Mouse (Mus musculus): Measurements from ENCODE around the gene Pycard. TPM values are rescaled to one million over a fixed set of nuclear protein-coding genes. Genes with fewer than 3 reads are reported as not detected.
A peak's percentile ranks its signal among the peaks of the same experiment; 100 is the strongest.

Pycard gene
- polyA plus RNA-seq, 1 experiment from 2014 or later, result 7.3 TPM

- H3K4me1 ChIP-seq (ENCODE audit: control insufficient read depth, insufficient read depth, low read length), result no peaks in the 10 kb centered on the region
- H3K36me3 ChIP-seq (replicated peaks; ENCODE audit: control insufficient read depth, insufficient read depth, low read depth, low read length), result no peaks in the 10 kb centered on the region
- H3K9ac ChIP-seq (replicated peaks; ENCODE audit: low read length), result no peak overlapping the region
- no peak overlapping the region for H3K4me2 ChIP-seq (ENCODE audit: low read depth, low read length)
- H3K27ac ChIP-seq (replicated peaks; ENCODE audit: low read depth, low read length), result no peak overlapping the region
- no peaks in the 10 kb centered on the region for H3K27me3 ChIP-seq (ENCODE audit: control insufficient read depth, insufficient read depth, low read length)
- no peak overlapping the region for H3K4me3 ChIP-seq (ENCODE audit: low read depth, low read length)
- 79% methylated on average over 13 of the region's 13 CpGs for WGBS
- H3K9me3 ChIP-seq (replicated peaks; ENCODE audit: control insufficient read depth, low read length), result no peaks in the 10 kb centered on the region
- DNase-seq (ENCODE audit: low spot score), result no peak
- ATAC-seq (replicated peaks; ENCODE audit: insufficient number of reproducible peaks, low FRiP score, low TSS enrichment, low read depth), result no peak
Observed at GRCm38 (mm10) chr7:128012136-128012780, 18.6 kb upstream of the Pycard start.

DNA sequence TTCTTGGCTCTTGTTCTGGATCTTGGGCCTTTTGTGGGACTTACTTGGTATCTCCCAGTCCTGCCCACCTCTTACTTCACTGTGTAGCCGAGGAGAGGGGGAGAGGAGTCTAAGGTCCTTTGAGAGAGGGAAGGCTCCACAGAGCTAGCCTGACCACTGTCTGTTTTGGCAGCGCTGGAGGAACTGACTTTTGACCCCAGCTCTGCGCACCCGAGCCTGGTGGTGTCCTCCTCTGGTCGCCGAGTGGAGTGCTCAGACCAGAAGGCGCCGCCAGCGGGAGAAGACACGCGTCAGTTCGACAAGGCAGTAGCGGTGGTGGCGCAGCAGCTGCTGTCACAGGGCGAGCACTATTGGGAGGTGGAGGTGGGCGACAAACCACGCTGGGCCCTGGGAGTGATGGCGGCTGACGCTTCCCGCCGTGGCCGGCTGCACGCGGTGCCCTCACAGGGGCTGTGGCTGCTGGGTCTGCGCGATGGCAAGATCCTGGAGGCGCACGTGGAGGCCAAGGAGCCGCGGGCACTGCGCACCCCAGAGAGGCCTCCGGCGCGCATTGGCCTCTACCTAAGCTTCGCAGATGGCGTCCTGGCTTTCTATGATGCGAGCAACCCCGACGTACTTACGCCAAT, 16.2 kb upstream of the Pycard start:
- H3K4me3 ChIP-seq (ENCODE audit: low read depth, low read length), result no peak overlapping the region
- 0 out of 2 replicates have a peak, but pooled peaks have one; percentile 37 for ATAC-seq (replicated peaks; ENCODE audit: insufficient number of reproducible peaks, low FRiP score, low TSS enrichment, low read depth)
- H3K36me3 ChIP-seq (replicated peaks; ENCODE audit: control insufficient read depth, insufficient read depth, low read depth, low read length), result no peaks in the 10 kb centered on the region
- H3K9ac ChIP-seq (replicated peaks; ENCODE audit: low read length), result peak overlapping the region; percentile 13; the same call in 1 of the 2 replicates
- WGBS, result 49% methylated on average over 39 of the region's 40 CpGs
- no peak overlapping the region for H3K4me2 ChIP-seq (ENCODE audit: low read depth, low read length)
- DNase-seq (ENCODE audit: low spot score), result no peak
- no peaks in the 10 kb centered on the region for H3K27me3 ChIP-seq (ENCODE audit: control insufficient read depth, insufficient read depth, low read length)
- H3K27ac ChIP-seq (replicated peaks; ENCODE audit: low read depth, low read length), result no peak overlapping the region
- H3K4me1 ChIP-seq (ENCODE audit: control insufficient read depth, insufficient read depth, low read length), result no peaks in the 10 kb centered on the region
- no peaks in the 10 kb centered on the region for H3K9me3 ChIP-seq (replicated peaks; ENCODE audit: control insufficient read depth, low read length)

DNA sequence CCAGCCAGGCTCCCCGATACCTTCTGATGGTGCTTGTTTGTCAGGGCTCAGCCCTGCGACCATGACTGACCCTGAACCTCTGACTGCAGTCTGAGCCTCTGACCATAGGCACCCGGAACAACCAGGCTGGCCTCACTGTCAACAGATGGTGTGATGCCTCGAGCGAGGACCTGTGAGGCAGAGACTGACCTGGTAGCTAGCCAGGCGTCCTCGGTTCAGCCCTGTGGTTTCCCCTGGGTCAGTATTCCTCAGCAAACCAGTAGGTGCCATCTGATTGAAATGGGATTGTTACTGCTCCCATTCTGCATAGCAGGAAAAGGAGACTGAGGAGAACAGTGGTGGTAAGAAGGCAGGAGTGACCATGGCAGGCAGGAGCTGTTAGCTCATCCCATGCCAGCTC, 12.5 kb upstream of the Pycard start:
- H3K9me3 ChIP-seq (replicated peaks; ENCODE audit: control insufficient read depth, low read length), result no peaks in the 10 kb centered on the region
- no peak overlapping the region for H3K9ac ChIP-seq (replicated peaks; ENCODE audit: low read length)
- ATAC-seq (replicated peaks; ENCODE audit: insufficient number of reproducible peaks, low FRiP score, low TSS enrichment, low read depth), result no peak
- H3K4me2 ChIP-seq (ENCODE audit: low read depth, low read length), result no peak overlapping the region
- no peak overlapping the region for H3K27ac ChIP-seq (replicated peaks; ENCODE audit: low read depth, low read length)
- H3K36me3 ChIP-seq (replicated peaks; ENCODE audit: control insufficient read depth, insufficient read depth, low read depth, low read length), result no peaks in the 10 kb centered on the region
- 76% methylated on average over 7 of the region's 7 CpGs for WGBS
- no peaks in the 10 kb centered on the region for H3K27me3 ChIP-seq (ENCODE audit: control insufficient read depth, insufficient read depth, low read length)
- no peaks in the 10 kb centered on the region for H3K4me1 ChIP-seq (ENCODE audit: control insufficient read depth, insufficient read depth, low read length)
- DNase-seq (ENCODE audit: low spot score), result no peak
- no peak overlapping the region for H3K4me3 ChIP-seq (ENCODE audit: low read depth, low read length)

DNA sequence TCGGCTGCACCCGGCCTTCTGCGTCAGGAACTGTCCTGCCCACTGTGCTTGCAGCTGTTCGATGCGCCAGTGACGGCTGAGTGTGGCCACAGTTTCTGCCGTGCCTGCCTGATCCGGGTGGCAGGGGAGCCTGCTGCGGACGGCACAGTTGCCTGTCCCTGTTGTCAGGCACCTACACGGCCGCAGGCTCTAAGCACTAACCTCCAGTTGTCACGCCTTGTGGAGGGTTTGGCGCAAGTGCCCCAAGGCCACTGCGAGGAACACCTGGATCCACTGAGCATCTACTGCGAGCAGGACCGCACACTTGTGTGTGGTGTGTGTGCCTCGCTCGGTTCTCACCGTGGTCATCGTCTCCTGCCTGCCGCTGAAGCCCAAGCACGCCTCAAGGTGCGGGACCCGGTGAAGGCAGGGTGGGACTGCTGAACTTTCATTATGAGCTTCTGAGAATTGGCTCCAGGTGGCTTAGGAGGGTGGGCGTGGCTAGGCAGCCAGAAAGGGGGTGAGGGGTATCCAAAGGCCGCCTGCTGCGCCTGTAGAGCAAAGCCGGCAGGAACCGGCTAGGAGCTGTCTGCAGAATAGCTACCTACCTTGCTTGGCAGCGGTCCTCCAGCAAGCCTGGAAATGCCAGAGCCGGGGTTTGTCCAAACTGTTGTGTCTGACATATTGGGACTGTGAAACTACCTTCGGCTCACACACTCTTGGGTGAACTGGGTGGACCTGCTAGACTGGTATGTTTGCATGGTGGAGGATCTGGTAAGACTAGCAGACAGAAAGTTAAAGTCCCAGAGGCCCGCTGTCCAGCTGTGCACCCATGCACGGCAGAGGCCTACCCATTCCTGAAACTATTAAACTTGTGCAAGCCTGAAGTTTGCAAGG, 11.1 kb upstream of the Pycard start:
- Histone ChIP-seq H3K4me1 (ENCODE audit: control insufficient read depth, insufficient read depth, low read length) (no peaks in the 10 kb centered on the region), H3K27ac (replicated peaks; ENCODE audit: low read depth, low read length) (no peak overlapping the region), H3K9me3 (replicated peaks; ENCODE audit: control insufficient read depth, low read length) (no peaks in the 10 kb centered on the region), H3K4me2 (ENCODE audit: low read depth, low read length) (peak overlapping the region; percentile 39), H3K4me3 (ENCODE audit: low read depth, low read length) (peak overlapping the region; percentile 18; the same call in 1 of the 2 replicates), H3K36me3 (replicated peaks; ENCODE audit: control insufficient read depth, insufficient read depth, low read depth, low read length) (no peaks in the 10 kb centered on the region), H3K9ac (replicated peaks; ENCODE audit: low read length) (peak overlapping the region; percentile 22), H3K27me3 (ENCODE audit: control insufficient read depth, insufficient read depth, low read length) (no peaks in the 10 kb centered on the region)
- WGBS, result 15% methylated on average over 35 of the region's 35 CpGs
- ATAC-seq (replicated peaks; ENCODE audit: insufficient number of reproducible peaks, low FRiP score, low TSS enrichment, low read depth) (peak; percentile 45; the same call in 1 of the 2 replicates), DNase-seq (ENCODE audit: low spot score) (peak; percentile 68)

GRCm38 (mm10) chr7:128004150-128004486, 10.5 kb upstream of the Pycard start:
- no peak overlapping the region for H3K27ac ChIP-seq (replicated peaks; ENCODE audit: low read depth, low read length)
- no peak overlapping the region for H3K4me2 ChIP-seq (ENCODE audit: low read depth, low read length)
- DNase-seq (ENCODE audit: low spot score) (no peak), ATAC-seq (replicated peaks; ENCODE audit: insufficient number of reproducible peaks, low FRiP score, low TSS enrichment, low read depth) (peak; percentile 41; the same call in 1 of the 2 replicates)
- 57% methylated on average over 5 of the region's 5 CpGs for WGBS
- H3K36me3 ChIP-seq (replicated peaks; ENCODE audit: control insufficient read depth, insufficient read depth, low read depth, low read length), result no peaks in the 10 kb centered on the region
- no peaks in the 10 kb centered on the region for H3K9me3 ChIP-seq (replicated peaks; ENCODE audit: control insufficient read depth, low read length)
- no peaks in the 10 kb centered on the region for H3K27me3 ChIP-seq (ENCODE audit: control insufficient read depth, insufficient read depth, low read length)
- no peak overlapping the region for H3K4me3 ChIP-seq (ENCODE audit: low read depth, low read length)
- H3K9ac ChIP-seq (replicated peaks; ENCODE audit: low read length), result no peak overlapping the region; the same call in 1 of the 2 replicates
- no peaks in the 10 kb centered on the region for H3K4me1 ChIP-seq (ENCODE audit: control insufficient read depth, insufficient read depth, low read length)

DNA sequence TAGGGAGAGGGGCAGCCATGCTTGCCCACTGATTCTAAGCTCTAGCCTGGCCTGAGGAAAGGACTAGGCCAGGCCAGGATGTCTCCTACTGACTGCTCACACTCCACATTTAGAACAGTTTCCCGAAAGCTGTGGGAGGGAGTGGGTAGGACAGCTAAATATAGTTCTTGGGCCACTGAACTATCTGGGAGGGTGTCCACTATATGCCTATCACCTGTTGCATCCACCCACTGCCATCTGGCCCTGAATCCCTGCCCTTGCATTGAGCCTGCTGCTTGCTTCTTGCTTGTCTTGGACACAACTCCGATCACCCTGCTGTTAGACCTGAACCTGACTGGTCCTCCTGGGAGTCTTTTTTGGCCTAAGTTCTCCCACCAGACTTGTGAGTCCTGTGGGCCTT, 10.0 kb upstream of the Pycard start, which contains the start of gene Trim72:
Gene Trim72, plus strand, starts transcription at position 262 of the 400 bp plus-strand sequence.
- H3K27ac ChIP-seq (replicated peaks; ENCODE audit: low read depth, low read length), result no peak within 1 kb of the TSS
- peak within 1 kb of the TSS; percentile 39 for H3K4me2 ChIP-seq (ENCODE audit: low read depth, low read length)

GRCm38 (mm10) chr7:128003098-128003497, 9.4 kb upstream of the Pycard start:
- no peaks in the 10 kb centered on the region for H3K4me1 ChIP-seq (ENCODE audit: control insufficient read depth, insufficient read depth, low read length)
- DNase-seq (ENCODE audit: low spot score) (no peak), ATAC-seq (replicated peaks; ENCODE audit: insufficient number of reproducible peaks, low FRiP score, low TSS enrichment, low read depth) (no peak)
- no peak overlapping the region for H3K9ac ChIP-seq (replicated peaks; ENCODE audit: low read length)
- H3K27ac ChIP-seq (replicated peaks; ENCODE audit: low read depth, low read length), result no peak overlapping the region
- no peaks in the 10 kb centered on the region for H3K36me3 ChIP-seq (replicated peaks; ENCODE audit: control insufficient read depth, insufficient read depth, low read depth, low read length)
- no peak overlapping the region for H3K4me3 ChIP-seq (ENCODE audit: low read depth, low read length)
- H3K27me3 ChIP-seq (ENCODE audit: control insufficient read depth, insufficient read depth, low read length), result no peaks in the 10 kb centered on the region
- no peaks in the 10 kb centered on the region for H3K9me3 ChIP-seq (replicated peaks; ENCODE audit: control insufficient read depth, low read length)
- no peak overlapping the region for H3K4me2 ChIP-seq (ENCODE audit: low read depth, low read length)
- WGBS, result 86% methylated on average over 6 of the region's 6 CpGs

More for the DNA sequence above, 10.0 kb upstream of the Pycard start, which contains the start of gene Trim72:
- no peak for ATAC-seq (replicated peaks; ENCODE audit: insufficient number of reproducible peaks, low FRiP score, low TSS enrichment, low read depth)
- Histone ChIP-seq H3K4me3 (ENCODE audit: low read depth, low read length) (peak within 1 kb of the TSS; percentile 18; the same call in 1 of the 2 replicates), H3K4me1 (ENCODE audit: control insufficient read depth, insufficient read depth, low read length) (no peaks in the 10 kb centered on the region), H3K9me3 (replicated peaks; ENCODE audit: control insufficient read depth, low read length) (no peaks in the 10 kb centered on the region), H3K27me3 (ENCODE audit: control insufficient read depth, insufficient read depth, low read length) (no peaks in the 10 kb centered on the region), H3K9ac (replicated peaks; ENCODE audit: low read length) (peak within 1 kb of the TSS; percentile 22), H3K36me3 (replicated peaks; ENCODE audit: control insufficient read depth, insufficient read depth, low read depth, low read length) (no peaks in the 10 kb centered on the region)
- no peak for DNase-seq (ENCODE audit: low spot score)
- WGBS, result 91% methylated on average over 2 of the region's 2 CpGs
